Mouse (Mus musculus) myocyte (in vitro differentiated cells): Measurements from ENCODE around the gene Epb41l4b.

Experiments
- CEBPB ChIP-seq: IDR thresholded peaks from 2 replicates; pipeline ENCODE4 v1.6.1; 2011; ENCODE audit warnings: mild to moderate bottlenecking, moderate library complexity; ENCODE audit not compliant: poor library complexity, insufficient read depth, severe bottlenecking
- POLR2A ChIP-seq: IDR thresholded peaks from one replicate; pipeline ENCODE4 v1.6.1; 2011; ENCODE audit warnings: low read depth, mild to moderate bottlenecking, control low read depth, moderate library complexity; ENCODE audit not compliant: insufficient read length
- SRF ChIP-seq: IDR thresholded peaks from one replicate; pipeline ENCODE4 v1.6.1; 2011; ENCODE audit warnings: low read depth; ENCODE audit not compliant: control insufficient read depth, insufficient read length

- TF ChIP-seq CEBPB (no peak), POLR2A (peak; percentile 34), SRF (no peak)
These were observed 10.0 kb upstream of the Epb41l4b start for GRCm38 (mm10) chr4:57153068-57153835.
